Mouse (Mus musculus) small intestine, adult 2 months (tissue): ENCODE measurements at regions not wholly inside any gene's neighbourhood (a gene's known extent, or its start where the extent isn't known, plus 50 kb on each side); places are given as distances from the start of the nearest gene placed in this dataset.

Experiments used
- CTCF ChIP-seq: fragments of 200-500 bp; IDR thresholded peaks from 2 replicates; pipeline ENCODE4 v1.5.1; 2012; ENCODE audit warnings: low read depth, mild to moderate bottlenecking, control low read depth, inconsistent platforms, low read length, moderate library complexity, mixed read lengths; ENCODE audit not compliant: insufficient replicate concordance, insufficient read length; ENCODE audit errors: extremely low read depth
- POLR2A ChIP-seq: fragments of 200-500 bp; IDR thresholded peaks from 2 replicates; pipeline ENCODE4 v1.6.1; 2012; ENCODE audit warnings: low read depth, mild to moderate bottlenecking, control low read depth, inconsistent platforms, low read length, moderate library complexity

GRCm38 (mm10) chr11:19091101-19091857 is 72.5 kb upstream of the Meis1 start:
- TF ChIP-seq CTCF: no peak
- TF ChIP-seq POLR2A: no peak
